Mouse (Mus musculus): ENCODE data around the gene Ece1.

- TF ChIP-seq POLR2A (IDR thresholded peaks at IDR 0.05; ENCODE audit: insufficient read length, low read depth) (no peak), MYOG (IDR thresholded peaks at IDR 0.05; ENCODE audit: control insufficient read depth in 1 of 3, insufficient read depth in 1 of 3, insufficient read length in 2 of 3, low read depth in 2 of 3) (no peak), MYOD1 (IDR thresholded peaks at IDR 0.05; ENCODE audit: control insufficient read depth in 1 of 3, insufficient read length in 2 of 3, low read depth in 2 of 3) (no peak), CEBPB (IDR thresholded peaks at IDR 0.05; ENCODE audit: insufficient read depth, poor library complexity, severe bottlenecking) (no peak), POLR2AphosphoS2 (IDR thresholded peaks at IDR 0.05; ENCODE audit: insufficient read length, low read depth) (no peak), USF1 (IDR thresholded peaks at IDR 0.05; ENCODE audit: low read depth) (no peak), REST (IDR thresholded peaks at IDR 0.05; ENCODE audit: insufficient read depth, insufficient read length) (no peak), E2F4 (IDR thresholded peaks at IDR 0.05; ENCODE audit: insufficient read depth) (no peak)
Measured at GRCm38 (mm10) chr4:137874826-137875225, 12.8 kb downstream of the Ece1 start.

All from myocyte (in vitro differentiated cells).